Mouse (Mus musculus) G1E (cell line): ENCODE measurements around the gene Lrriq1.

ENCODE experiments used
- CTCF ChIP-seq: IDR thresholded peaks from 2 replicates; pipeline ENCODE4 v1.5.1; 2012; ENCODE audit warnings: low read depth, low read length, inconsistent platforms, mixed read lengths
- GATA1 ChIP-seq: IDR thresholded peaks from 2 replicates; pipeline ENCODE4 v1.6.1; 2012; ENCODE audit warnings: borderline replicate concordance, low read length, inconsistent platforms, mixed read lengths
- TAL1 ChIP-seq: conservative IDR thresholded peaks from 2 replicates; pipeline ENCODE4 v1.6.1; 2012; ENCODE audit warnings: low read depth, low read length, inconsistent platforms, mixed read lengths

DNA sequence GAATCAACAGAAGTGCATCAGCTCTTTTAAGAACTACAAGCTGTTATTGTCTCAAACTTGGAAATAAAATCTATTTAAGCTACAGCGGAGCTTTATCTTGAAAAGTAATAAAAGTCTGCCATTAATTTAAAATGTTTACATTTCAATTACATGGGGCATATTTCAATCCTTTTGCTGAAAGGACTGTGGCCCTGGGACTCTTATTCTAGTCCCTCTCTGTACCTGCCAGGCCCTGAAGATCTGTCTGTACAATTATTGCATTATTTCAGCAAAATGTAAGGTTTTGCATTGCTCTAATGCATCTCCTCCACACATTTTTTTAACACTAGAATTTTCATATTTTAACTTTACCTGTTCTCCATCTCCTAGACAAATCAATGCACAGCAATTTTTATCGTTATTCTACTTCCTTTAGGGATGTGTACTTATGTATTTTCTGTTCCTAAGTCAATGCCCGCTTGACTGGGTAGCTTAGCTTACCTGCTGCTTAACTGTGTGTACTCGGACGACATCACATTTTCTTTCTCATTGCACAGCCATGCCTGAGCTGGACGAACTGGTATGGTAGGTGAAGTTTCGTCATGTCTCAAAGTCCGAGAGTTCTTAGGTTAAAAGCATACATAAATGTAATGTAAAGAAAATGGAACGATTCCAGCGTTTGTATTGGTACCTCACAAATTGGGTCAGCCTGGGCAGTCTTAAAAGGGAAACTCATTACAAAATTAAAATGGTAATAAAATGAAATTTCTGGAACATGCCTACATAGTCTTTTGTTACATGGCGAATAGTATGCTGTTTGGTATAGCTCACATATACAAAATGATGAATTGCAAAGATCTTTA, 91.0 kb downstream of the Lrriq1 start:
- TF ChIP-seq CTCF, result no peak
- no peak for TF ChIP-seq GATA1
- no peak for TF ChIP-seq TAL1
